Mouse (Mus musculus): Measurements from ENCODE around the gene Cux1. TPM values are rescaled to one million over a fixed set of nuclear protein-coding genes. Genes with fewer than 3 reads are reported as not detected.

Gene Cux1
- polyA plus RNA-seq, 1 experiment: 164 TPM

DNA sequence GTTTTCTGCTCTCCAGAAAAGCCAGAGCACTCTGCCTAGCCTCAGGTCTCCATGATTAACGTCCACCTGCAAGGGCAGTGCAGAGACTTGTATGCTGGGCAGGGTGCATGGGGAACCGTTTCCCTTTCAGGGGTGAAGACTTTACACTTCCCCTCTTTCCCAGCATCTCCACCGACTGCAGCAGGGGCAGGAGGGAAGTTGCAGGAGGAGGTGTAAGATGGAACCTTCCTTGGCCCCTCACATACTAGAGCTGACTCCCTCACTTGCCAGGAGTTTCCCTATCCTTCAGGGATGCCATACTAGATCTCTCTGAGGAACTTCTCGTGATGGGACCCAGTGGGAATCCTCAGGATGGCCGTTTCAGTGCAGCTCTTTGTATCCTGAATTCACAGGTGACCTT is 356.7 kb downstream of the Cux1 start:
- DNase-seq: no peak
- WGBS: 47% methylated on average over 5 of the region's 5 CpGs
- Histone ChIP-seq H3K27ac (ENCODE audit: control insufficient read depth, insufficient read depth, low read length) (no peak overlapping the region), H3K4me3 (ENCODE audit: control insufficient read depth, insufficient read depth, low read length) (no peak overlapping the region), H3K27me3 (ENCODE audit: control insufficient read depth, insufficient read depth, low read length) (no peaks in the 10 kb centered on the region), H3K4me1 (replicated peaks; ENCODE audit: control insufficient read depth, insufficient read depth, low read length) (no peaks in the 10 kb centered on the region), H3K36me3 (ENCODE audit: control insufficient read depth, insufficient read depth, low read length) (no peaks in the 10 kb centered on the region)
- no peak for TF ChIP-seq POLR2A (IDR thresholded peaks at IDR 0.05; ENCODE audit: control insufficient read depth, extremely low read depth, insufficient read depth, low read length, poor library complexity)
- no peak for TF ChIP-seq CTCF (IDR thresholded peaks at IDR 0.05; ENCODE audit: borderline replicate concordance, control insufficient read depth, extremely low read depth, insufficient read depth, low read length, poor library complexity)

DNA sequence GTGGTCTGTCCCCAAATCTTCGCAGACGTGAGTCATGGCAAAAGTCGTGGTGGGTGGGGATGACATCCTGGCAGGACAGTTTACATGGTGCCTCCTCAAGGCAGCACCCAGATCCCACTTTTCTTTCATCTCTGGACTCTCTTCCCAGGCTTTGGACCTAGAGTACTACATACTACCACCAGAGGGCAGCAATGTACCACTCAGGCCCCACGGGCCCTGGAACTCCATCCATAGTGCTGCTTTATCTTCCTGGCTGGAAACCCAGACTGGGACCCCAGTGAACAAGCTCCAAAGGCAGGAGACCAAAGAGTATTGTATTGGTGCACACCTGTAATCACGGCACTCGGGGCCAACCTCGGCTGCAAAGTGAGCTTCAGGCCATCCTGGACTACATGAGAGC is 365.5 kb downstream of the Cux1 start:
- WGBS: 40% methylated on average over 7 of the region's 7 CpGs

DNA sequence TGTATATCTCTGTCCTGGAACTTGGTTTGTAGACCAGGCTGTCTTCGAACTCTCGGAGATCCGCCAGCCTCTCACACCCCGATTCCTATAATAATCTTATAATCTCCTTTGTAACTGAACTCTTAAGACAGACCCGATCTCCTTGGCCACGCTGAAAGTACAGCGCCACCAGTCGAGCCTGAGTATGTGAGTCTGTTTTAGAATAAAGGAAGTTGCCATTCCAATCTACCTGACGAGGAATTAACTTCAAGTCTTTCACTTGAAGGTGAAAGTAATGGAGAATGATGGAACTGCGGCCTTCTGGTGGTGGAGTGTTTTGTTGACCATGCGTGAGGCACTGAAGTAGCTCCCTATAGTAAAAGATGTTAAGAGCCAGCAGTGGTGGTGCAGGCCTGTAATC is 367.8 kb downstream of the Cux1 start:
- no peak overlapping the region for H3K4me3 ChIP-seq (ENCODE audit: control insufficient read depth, insufficient read depth, low read length)
- no peak for DNase-seq
- no peaks in the 10 kb centered on the region for H3K27me3 ChIP-seq (ENCODE audit: control insufficient read depth, insufficient read depth, low read length)
- TF ChIP-seq CTCF (IDR thresholded peaks at IDR 0.05; ENCODE audit: borderline replicate concordance, control insufficient read depth, extremely low read depth, insufficient read depth, low read length, poor library complexity) (no peak), POLR2A (IDR thresholded peaks at IDR 0.05; ENCODE audit: control insufficient read depth, extremely low read depth, insufficient read depth, low read length, poor library complexity) (no peak)
- 49% methylated on average over 11 of the region's 11 CpGs for WGBS
- H3K27ac ChIP-seq (ENCODE audit: control insufficient read depth, insufficient read depth, low read length): no peak overlapping the region
- peaks cover 12% of the 10 kb centered on the region for H3K36me3 ChIP-seq (ENCODE audit: control insufficient read depth, insufficient read depth, low read length)
- H3K4me1 ChIP-seq (replicated peaks; ENCODE audit: control insufficient read depth, insufficient read depth, low read length): peaks cover 6% of the 10 kb centered on the region

More for the DNA sequence above, 365.5 kb downstream of the Cux1 start:
- Histone ChIP-seq H3K27ac (ENCODE audit: control insufficient read depth, insufficient read depth, low read length) (no peak overlapping the region), H3K4me1 (replicated peaks; ENCODE audit: control insufficient read depth, insufficient read depth, low read length) (peaks cover 6% of the 10 kb centered on the region), H3K4me3 (ENCODE audit: control insufficient read depth, insufficient read depth, low read length) (no peak overlapping the region), H3K36me3 (ENCODE audit: control insufficient read depth, insufficient read depth, low read length) (no peaks in the 10 kb centered on the region), H3K27me3 (ENCODE audit: control insufficient read depth, insufficient read depth, low read length) (no peaks in the 10 kb centered on the region)
- TF ChIP-seq CTCF (IDR thresholded peaks at IDR 0.05; ENCODE audit: borderline replicate concordance, control insufficient read depth, extremely low read depth, insufficient read depth, low read length, poor library complexity) (peak; percentile 72; the same call in 1 of the 2 replicates), POLR2A (IDR thresholded peaks at IDR 0.05; ENCODE audit: control insufficient read depth, extremely low read depth, insufficient read depth, low read length, poor library complexity) (no peak)
- DNase-seq: peak; percentile 44

DNA sequence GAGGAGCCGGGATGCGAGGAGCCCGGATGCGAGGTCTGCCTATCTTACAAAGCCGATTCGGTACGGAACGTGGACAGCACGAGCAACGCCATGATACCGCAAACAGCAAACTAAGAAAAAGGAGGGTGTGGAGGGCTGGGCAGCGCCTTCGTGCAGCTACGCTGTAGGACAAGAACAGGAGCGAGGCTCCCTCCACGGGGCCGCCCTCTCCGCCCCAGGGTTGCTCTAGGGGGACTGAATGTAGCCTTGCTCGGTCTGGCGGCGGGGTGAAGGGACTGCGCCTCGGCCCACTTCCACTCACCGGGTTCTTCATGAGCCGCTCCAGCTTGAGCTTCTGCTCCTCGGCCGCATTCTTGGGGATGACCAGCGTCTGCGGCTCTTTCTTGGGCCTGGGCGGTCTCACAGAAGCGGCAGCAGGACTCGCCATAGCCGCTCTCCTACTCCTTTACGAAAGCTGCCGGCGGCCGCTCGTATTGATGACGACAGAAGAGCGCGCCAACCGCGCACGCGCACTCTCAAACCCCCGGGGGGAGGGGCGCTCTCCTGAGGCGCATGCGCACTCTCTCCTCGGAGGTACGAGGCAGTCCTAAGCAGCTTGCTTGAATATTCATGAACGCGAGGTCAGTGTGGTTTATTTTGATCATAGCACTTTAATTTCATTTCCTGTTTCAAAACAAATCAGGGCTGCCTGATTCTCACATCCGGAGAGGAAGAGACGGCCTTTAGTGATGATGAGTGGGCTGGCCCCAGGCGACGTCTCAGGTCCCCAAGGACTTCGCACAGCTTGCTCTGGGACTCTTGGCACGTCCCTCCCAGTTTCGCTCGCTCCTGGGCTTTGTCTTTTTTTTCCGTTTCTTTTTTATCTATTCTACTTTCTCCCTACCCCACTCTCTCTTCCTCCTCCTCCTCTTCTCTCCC is 368.6 kb downstream of the Cux1 start, which contains the start of gene Prkrip1:
Prkrip1 (minus strand) TSS at position 490 of the 918 bp plus-strand sequence.
- TF ChIP-seq CTCF (IDR thresholded peaks at IDR 0.05; ENCODE audit: borderline replicate concordance, control insufficient read depth, extremely low read depth, insufficient read depth, low read length, poor library complexity): no peak
- TF ChIP-seq POLR2A (IDR thresholded peaks at IDR 0.05; ENCODE audit: control insufficient read depth, extremely low read depth, insufficient read depth, low read length, poor library complexity): peak; percentile 45; the same call in 1 of the 2 replicates
- under 1% methylated on average over 62 of the region's 62 CpGs for WGBS

More for the DNA sequence above, 368.6 kb downstream of the Cux1 start, which contains the start of gene Prkrip1:
- Histone ChIP-seq H3K27me3 (ENCODE audit: control insufficient read depth, insufficient read depth, low read length) (no peaks in the 10 kb centered on the region), H3K27ac (ENCODE audit: control insufficient read depth, insufficient read depth, low read length) (0 out of 2 replicates have a peak within 1 kb of the TSS, but pooled peaks have one; percentile 8), H3K4me1 (replicated peaks; ENCODE audit: control insufficient read depth, insufficient read depth, low read length) (peaks cover 6% of the 10 kb centered on the region), H3K36me3 (ENCODE audit: control insufficient read depth, insufficient read depth, low read length) (peaks cover 19% of the 10 kb centered on the region), H3K4me3 (ENCODE audit: control insufficient read depth, insufficient read depth, low read length) (peak within 1 kb of the TSS; percentile 82)
- peak; percentile 92 for DNase-seq

Other genes starting within 250 kb of the Cux1 start
- 9.6 and 10.7 TPM in 2 replicates for gene Myl10, start 125.7 kb upstream of the Cux1 start, polyA plus RNA-seq (2012; rRNA removed)